Mouse (Mus musculus) liver, embryonic 13.5 days (tissue): ENCODE results near the gene Rhbdd2. TPM values are rescaled to one million over a fixed set of nuclear protein-coding genes. Genes with fewer than 3 reads are reported as not detected.

Experiments
- ATAC-seq: fragments of 200-750 bp; cut with Nextera tagmentation; 2 replicates; pipeline ENCODE4 v1.8.0; 2017; ENCODE audit warnings: low read depth, mild to moderate bottlenecking, moderate number of reproducible peaks, moderate library complexity
- DNase-seq: peaks from one replicate; pipeline ENCODE4 v3.0.0; 2022
- H3K27ac ChIP-seq: fragments of 300-500 bp; sonication (generic); 2 replicates; pipeline ENCODE4 v1.5.1; 2015; ENCODE audit warnings: moderate library complexity, mild to moderate bottlenecking, inconsistent platforms
- H3K27me3 ChIP-seq: fragments of 300-500 bp; sonication (generic); 2 replicates; pipeline ENCODE4 v1.6.1; 2015; ENCODE audit warnings: mild to moderate bottlenecking, inconsistent platforms
- H3K36me3 ChIP-seq: fragments of 300-500 bp; sonication (generic); 2 replicates; pipeline ENCODE4 v1.6.1; 2015; ENCODE audit warnings: mild to moderate bottlenecking, inconsistent platforms
- H3K4me1 ChIP-seq: fragments of 300-500 bp; sonication (generic); replicated peaks from 2 replicates; pipeline ENCODE4 v1.6.1; 2015; ENCODE audit warnings: inconsistent platforms
- H3K4me2 ChIP-seq: fragments of 300-500 bp; sonication (generic); 2 replicates; pipeline ENCODE4 v1.6.1; 2015; ENCODE audit warnings: inconsistent platforms, mild to moderate bottlenecking, moderate library complexity
- H3K4me3 ChIP-seq: fragments of 300-500 bp; sonication (generic); replicated peaks from 2 replicates; pipeline ENCODE4 v1.5.1; 2015; ENCODE audit warnings: mild to moderate bottlenecking, inconsistent platforms
- H3K9ac ChIP-seq: fragments of 300-500 bp; sonication (generic); 2 replicates; pipeline ENCODE4 v1.6.1; 2015; ENCODE audit warnings: mild to moderate bottlenecking, inconsistent platforms
- H3K9me3 ChIP-seq: fragments of 300-500 bp; sonication (generic); replicated peaks from 2 replicates; pipeline ENCODE4 v1.6.1; 2016; ENCODE audit warnings: inconsistent platforms
- WGBS: fragments of 180-500 bp; shearing (Covaris S2); methylation state at CpG from one replicate; pipeline ENCODE4 v1.1.7; 2015; ENCODE audit not compliant: insufficient replicate concordance; 5-methylcytosine and 5-hydroxymethylcytosine counted together
- polyA plus RNA-seq: library from polyadenylated mRNA; unstranded; fragments of >200 nt; fragmentation: Nextera tagmentation; extraction: Ambion mirVana; gene quantifications from 2 replicates; pipeline ENCODE4 v1.2.1, GENCODE M21; 2015

Rhbdd2 gene
- polyA plus RNA-seq, 1 experiment from 2014 or later: 11.4 TPM

GRCm38 (mm10) chr5:135682009-135682408 lies 49.6 kb downstream of the Rhbdd2 start:
- ATAC-seq (no peak), DNase-seq (no peak)
- Histone ChIP-seq H3K27ac (no peak overlapping the region), H3K4me2 (no peak overlapping the region), H3K4me3 (no peak overlapping the region), H3K27me3 (no peaks in the 10 kb centered on the region), H3K9me3 (no peaks in the 10 kb centered on the region), H3K36me3 (no peaks in the 10 kb centered on the region), H3K4me1 (peaks cover 3% of the 10 kb centered on the region; the same call in 1 of the 2 replicates), H3K9ac (no peak overlapping the region)
- WGBS: 58% methylated on average over 5 of the region's 5 CpGs

DNA sequence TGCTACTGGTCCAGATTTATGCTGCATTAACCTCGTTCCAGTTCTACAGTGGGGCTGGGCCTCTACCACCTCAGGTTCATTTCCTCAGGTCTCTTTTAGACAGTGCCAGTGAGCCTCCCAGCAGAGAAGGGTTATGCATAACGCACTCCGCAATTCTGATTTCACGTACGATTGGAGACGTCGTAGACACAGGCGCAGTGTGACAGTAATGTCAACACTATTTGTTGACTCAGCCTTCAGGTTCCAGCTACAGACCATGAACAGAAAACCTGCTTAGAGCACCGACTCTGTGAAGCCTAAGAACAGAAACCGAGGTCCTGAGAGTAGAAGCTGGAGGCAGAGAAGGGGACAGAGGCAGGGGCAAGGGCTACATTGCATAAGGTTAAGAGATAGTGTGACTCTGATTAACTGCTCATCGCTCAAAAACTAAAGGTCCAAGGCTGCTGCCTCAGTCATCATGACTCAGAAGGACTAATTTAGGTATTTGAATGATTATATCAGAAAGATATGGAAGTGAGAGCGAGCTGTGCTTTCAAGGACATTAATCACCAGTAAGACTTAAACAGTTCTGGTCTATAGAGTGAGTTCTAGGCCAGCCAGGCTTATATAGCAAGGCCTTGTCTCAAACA lies 50.6 kb downstream of the Rhbdd2 start:
- no peaks in the 10 kb centered on the region for H3K27me3 ChIP-seq
- no peak overlapping the region for H3K4me2 ChIP-seq
- no peaks in the 10 kb centered on the region for H3K9me3 ChIP-seq
- 72% methylated on average over 12 of the region's 12 CpGs for WGBS
- peaks cover 7% of the 10 kb centered on the region for H3K4me1 ChIP-seq
- DNase-seq: no peak
- H3K9ac ChIP-seq: no peak overlapping the region
- H3K4me3 ChIP-seq: no peak overlapping the region
- H3K36me3 ChIP-seq: no peaks in the 10 kb centered on the region
- ATAC-seq: 0 out of 2 replicates have a peak, but pooled peaks have one; percentile 43
- peak overlapping the region; percentile 13; the same call in 1 of the 2 replicates for H3K27ac ChIP-seq

DNA sequence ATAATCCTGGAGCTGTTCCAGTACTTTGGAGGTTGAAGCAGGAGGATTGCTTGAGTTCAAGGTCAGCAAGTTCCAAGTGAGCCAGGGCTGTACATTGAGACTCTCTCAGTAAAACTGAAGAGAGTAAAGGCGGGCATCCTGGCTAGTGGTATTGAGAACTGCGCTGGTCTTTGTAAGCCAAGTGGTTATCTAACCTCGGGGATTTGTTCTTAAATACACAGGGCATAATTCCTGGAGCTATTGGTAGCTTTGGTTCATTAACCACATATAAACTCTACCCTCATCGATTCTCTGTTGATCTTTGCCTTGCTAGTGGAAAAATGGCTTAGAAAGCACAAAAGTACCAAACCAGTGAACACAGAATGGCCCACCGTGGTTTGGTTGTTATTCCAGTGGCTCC lies 58.0 kb downstream of the Rhbdd2 start:
- no peak for ATAC-seq
- no peak for DNase-seq
- Histone ChIP-seq H3K9me3 (no peaks in the 10 kb centered on the region), H3K36me3 (no peaks in the 10 kb centered on the region), H3K9ac (peak overlapping the region; percentile 86), H3K27ac (no peak overlapping the region), H3K4me3 (peak overlapping the region; percentile 80), H3K4me2 (peak overlapping the region; percentile 86), H3K4me1 (peaks cover 45% of the 10 kb centered on the region), H3K27me3 (no peaks in the 10 kb centered on the region)
- WGBS: 71% methylated on average over 5 of the region's 5 CpGs

DNA sequence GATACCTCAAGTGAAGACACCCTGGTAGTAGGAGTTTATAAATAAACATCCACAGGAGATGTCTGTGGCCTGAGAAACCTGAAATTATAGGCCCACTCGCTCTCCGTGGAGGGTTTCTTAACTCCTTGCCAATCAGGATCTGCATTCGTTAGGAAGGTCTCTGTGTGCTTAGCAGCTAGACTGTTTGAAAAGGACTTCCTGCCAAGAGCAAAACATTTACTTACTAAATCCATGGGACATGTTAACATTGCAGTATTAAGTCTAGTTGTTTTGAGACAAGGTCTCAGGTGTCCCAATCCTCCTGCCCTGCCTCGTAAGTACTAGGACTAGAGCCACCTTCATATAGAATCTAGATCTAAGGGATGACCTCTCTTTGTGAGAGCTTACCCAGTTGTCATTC lies 58.8 kb downstream of the Rhbdd2 start:
- 75% methylated on average over 4 of the region's 4 CpGs for WGBS
- H3K9me3 ChIP-seq: no peaks in the 10 kb centered on the region
- ATAC-seq (no peak), DNase-seq (no peak)
- no peak overlapping the region for H3K27ac ChIP-seq
- peaks cover 44% of the 10 kb centered on the region for H3K4me1 ChIP-seq
- no peaks in the 10 kb centered on the region for H3K27me3 ChIP-seq
- H3K9ac ChIP-seq: no peak overlapping the region
- no peak overlapping the region for H3K4me3 ChIP-seq
- H3K4me2 ChIP-seq: no peak overlapping the region
- no peaks in the 10 kb centered on the region for H3K36me3 ChIP-seq

DNA sequence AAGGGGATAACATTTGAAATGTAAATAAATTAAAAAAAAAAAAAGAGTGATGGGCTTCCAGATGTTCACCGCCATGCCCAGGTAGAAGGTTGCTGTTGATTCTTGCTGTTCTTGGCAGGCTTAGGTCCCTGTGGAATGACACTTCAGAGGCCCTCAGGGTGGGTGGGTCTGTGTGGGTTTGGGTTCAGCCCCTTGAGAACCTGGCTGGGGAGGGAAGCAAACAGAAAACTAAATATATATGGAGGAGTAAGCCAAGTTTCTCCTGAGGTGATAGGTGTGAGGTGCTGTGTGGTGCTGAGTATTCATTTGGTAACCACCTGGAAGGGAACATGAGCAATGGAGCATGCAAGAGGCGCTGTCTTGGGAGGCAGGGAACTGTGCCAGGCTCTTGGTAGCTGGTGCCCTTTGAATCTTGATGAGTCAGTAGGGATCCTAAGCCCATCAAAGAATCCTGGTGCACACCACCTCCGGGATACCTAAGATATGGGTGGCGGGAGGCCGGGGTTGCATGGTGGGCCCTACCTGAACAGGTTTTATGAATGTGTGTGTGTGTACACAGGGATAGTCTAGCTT lies 60.9 kb downstream of the Rhbdd2 start:
- no peak for DNase-seq
- no peak overlapping the region for H3K4me2 ChIP-seq
- ATAC-seq: no peak
- WGBS: 83% methylated on average over 5 of the region's 5 CpGs
- no peak overlapping the region for H3K4me3 ChIP-seq
- 0 out of 2 replicates have a peak, but pooled peaks cover 3% of the 10 kb centered on the region for H3K36me3 ChIP-seq
- H3K27me3 ChIP-seq: no peaks in the 10 kb centered on the region
- no peak overlapping the region for H3K9ac ChIP-seq
- H3K9me3 ChIP-seq: no peaks in the 10 kb centered on the region
- H3K27ac ChIP-seq: no peak overlapping the region
- H3K4me1 ChIP-seq: peaks cover 47% of the 10 kb centered on the region

DNA sequence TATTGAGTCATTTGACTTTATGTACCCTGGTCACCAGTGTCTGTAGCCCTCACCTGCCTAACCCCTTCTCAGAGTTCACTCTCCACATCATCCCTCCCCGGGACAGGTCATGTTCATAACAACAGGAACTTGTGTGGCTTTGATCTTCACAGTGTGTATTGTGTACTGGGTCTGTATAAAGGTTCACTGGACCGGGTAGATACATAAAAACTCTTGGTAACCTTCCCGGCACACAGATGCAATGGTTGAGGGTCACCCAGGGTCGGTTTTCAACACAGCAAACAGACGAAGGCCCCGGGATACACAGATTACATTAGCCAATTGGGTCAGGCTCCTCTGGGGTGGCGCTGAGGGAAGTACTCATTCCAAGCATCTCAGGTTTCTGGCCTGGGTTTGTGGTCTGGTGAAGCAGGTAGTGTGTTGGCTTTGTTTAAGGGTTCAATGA lies 62.9 kb downstream of the Rhbdd2 start:
- no peaks in the 10 kb centered on the region for H3K9me3 ChIP-seq
- no peak overlapping the region for H3K9ac ChIP-seq
- no peak overlapping the region for H3K27ac ChIP-seq
- no peaks in the 10 kb centered on the region for H3K27me3 ChIP-seq
- no peak overlapping the region for H3K4me3 ChIP-seq
- 58% methylated on average over 7 of the region's 7 CpGs for WGBS
- ATAC-seq (peak; percentile 79), DNase-seq (no peak)
- H3K4me1 ChIP-seq: peaks cover 34% of the 10 kb centered on the region
- no peak overlapping the region for H3K4me2 ChIP-seq
- H3K36me3 ChIP-seq: peaks cover 8% of the 10 kb centered on the region; the same call in 1 of the 2 replicates

Other genes with a start within 250 kb of the Rhbdd2 start
- gene Pom121, start 238.1 kb upstream of the Rhbdd2 start, polyA plus RNA-seq: 6.4 and 6.7 TPM in 2 replicates
- 3.4 and 4.6 TPM in 2 replicates for gene Hip1, start 87.5 kb upstream of the Rhbdd2 start, polyA plus RNA-seq
- not detected in 2 replicates for gene Ccl26, start 69.0 kb upstream of the Rhbdd2 start, polyA plus RNA-seq
- gene Ccl24, start 59.6 kb upstream of the Rhbdd2 start, polyA plus RNA-seq: 15.0 and 15.7 TPM in 2 replicates
- gene Por, start 37.4 kb downstream of the Rhbdd2 start, polyA plus RNA-seq: 26.7 and 31.2 TPM in 2 replicates
- gene Tmem120a, start 111.8 kb downstream of the Rhbdd2 start, polyA plus RNA-seq: 17.3 and 17.8 TPM in 2 replicates
- not detected in 2 replicates for gene Styxl1, start 145.8 kb downstream of the Rhbdd2 start, polyA plus RNA-seq
- gene Mdh2, start 145.9 kb downstream of the Rhbdd2 start, polyA plus RNA-seq: 416 and 419 TPM in 2 replicates
- gene Srrm3, start 174.3 kb downstream of the Rhbdd2 start, polyA plus RNA-seq: 0.07 TPM in 1 of 2 replicates, not detected in the other